Mouse (Mus musculus): Measurements from ENCODE around the gene B4galt1. TPM values are rescaled to one million over a fixed set of nuclear protein-coding genes. Genes with fewer than 3 reads are reported as not detected.
"Not testable (repeated sequence)": the region's sequence is repeated elsewhere in the genome, so short reads cannot be mapped to it uniquely, and the experiment has no call there.

The B4galt1 gene
- total RNA-seq, 4 experiments from 2014 or later: 4.2 to 7.3 (median 5.4) TPM

DNA sequence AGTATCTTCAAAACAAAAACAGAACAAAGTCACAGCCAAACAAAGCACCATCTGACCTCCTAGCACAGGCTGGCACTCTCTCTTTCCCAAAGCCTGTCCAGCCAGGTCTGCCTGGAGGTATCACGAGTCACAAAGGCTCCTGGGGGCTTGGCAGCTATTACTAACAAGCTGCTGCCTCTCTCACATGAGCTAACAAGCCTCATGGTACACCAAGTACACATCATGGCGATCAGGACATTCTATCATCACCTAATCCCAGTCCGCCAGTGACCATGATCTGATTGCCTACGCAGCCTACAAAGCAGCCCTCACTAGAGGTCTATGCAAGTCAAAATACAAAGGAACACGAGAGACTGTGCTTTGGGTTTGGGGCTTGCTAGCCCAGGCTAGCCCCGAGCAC lies 34.7 kb downstream of the B4galt1 start:
- no peak for DNase-seq (ENCODE audit: low spot score in 2 of 2)

DNA sequence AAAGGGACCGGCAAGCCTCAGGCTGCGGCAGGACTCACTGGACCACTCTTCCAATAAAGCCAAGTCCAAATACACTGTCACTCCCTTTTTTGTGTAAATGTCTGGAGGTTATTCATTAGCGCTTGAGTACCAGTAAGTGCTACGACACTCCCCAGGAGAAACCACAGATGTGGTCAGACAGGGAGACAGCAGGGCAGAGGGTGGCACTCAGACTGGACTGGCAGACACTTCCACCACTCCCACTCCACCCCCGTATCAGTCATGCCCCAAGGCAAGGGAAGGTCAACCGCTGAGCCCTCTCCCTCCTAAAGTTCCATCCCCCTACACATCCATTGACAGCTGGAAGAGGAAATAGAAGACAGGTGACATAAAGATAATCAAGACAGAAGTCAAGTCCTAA lies 35.4 kb downstream of the B4galt1 start:
- DNase-seq (ENCODE audit: low spot score in 2 of 2): no peak

DNA sequence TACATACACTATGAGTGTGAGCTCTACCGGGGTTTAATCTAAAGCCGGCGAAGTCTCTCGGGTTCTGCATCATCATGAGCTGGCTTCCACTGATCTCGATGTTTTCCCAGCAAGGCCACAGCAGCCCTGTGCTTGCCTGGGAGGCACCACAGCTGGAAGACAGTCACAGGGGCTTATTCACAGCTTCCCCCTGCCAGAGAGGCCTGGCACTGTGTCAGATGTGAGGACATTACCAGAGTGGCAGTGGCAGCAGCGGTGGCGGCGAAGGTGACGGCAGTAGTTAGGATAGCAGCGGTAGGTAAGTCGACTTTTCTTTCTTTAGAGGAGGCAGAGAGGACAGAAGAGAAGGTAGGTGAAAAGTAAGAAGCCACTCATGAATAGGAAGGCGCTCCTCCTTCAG lies 35.9 kb downstream of the B4galt1 start:
- no peak for DNase-seq (ENCODE audit: low spot score in 2 of 2)

DNA sequence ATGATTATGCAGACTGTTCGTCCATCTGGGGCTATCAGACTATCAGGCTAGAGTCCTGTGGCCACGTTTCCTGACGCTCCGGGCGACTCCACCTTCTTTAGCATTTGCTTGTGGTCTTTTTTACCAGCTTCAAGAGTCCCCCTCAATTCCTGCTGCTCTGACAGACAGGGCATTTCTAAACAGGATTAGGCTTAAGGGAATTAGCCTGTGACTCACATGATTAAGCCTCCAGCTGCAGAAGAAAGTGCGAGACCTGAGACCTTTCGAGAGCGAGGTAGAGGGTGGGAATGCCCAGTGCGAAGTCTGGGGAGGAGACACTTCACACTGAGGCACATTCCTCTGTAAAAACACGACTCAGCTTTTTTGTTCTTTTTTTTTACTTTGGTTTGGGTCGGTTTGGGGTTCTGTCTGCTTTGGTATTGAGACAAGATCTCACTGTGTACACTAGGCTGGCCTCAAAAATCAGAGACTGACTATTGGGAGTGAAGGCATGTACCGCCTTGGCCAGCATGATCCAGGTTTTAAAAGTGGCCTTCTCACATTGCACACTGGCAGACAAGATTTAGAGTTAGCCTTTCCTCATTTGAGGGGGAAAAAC lies 37.9 kb downstream of the B4galt1 start:
- DNase-seq (ENCODE audit: low spot score in 2 of 2): no peak

- DNase-seq (ENCODE audit: low spot score in 2 of 2): no peak
Measured at GRCm38 (mm10) chr4:40815120-40815519, 38.7 kb downstream of the B4galt1 start.

DNA sequence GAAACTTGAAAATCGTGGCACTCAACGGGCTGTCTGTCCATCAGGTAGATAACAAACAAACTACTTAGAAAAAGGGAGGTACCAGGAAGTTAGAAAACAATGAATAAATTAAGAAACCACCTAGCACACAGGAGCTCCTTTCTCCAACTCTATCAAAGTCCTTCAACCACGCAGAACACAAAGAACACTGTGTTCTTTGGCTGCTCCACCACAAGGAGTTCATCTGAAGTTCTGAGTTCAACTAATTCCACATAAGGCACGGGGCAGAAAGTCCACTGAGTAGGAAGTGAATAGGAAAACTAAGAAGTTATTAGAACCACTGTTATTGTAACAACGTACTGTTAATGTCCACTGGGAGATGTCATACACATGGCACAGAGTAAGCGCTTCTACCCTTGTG lies 39.4 kb downstream of the B4galt1 start:
- DNase-seq (ENCODE audit: low spot score in 2 of 2): no peak

DNA sequence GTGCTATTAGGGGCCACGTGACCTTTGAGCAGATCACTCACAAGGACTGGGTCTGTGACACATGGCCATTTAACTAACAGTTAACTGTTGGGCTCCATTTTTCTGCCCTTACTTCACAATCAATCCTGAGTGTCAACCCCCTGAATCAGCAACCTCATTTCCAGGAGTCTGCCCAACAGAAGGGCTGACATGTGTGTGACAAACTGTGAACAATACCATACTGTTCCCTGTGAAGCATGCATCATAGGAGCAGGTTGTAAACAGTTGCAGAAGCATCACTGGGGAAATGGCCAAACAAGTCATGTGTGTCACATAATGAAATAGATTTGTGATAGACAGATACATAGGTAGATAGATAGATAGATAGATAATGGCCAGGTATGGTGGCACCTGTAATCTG lies 40.9 kb downstream of the B4galt1 start:
- no peak for DNase-seq (ENCODE audit: low spot score in 2 of 2)

GRCm38 (mm10) chr4:40810481-40810880 lies 43.3 kb downstream of the B4galt1 start:
- DNase-seq (ENCODE audit: low spot score in 2 of 2): no peak

DNA sequence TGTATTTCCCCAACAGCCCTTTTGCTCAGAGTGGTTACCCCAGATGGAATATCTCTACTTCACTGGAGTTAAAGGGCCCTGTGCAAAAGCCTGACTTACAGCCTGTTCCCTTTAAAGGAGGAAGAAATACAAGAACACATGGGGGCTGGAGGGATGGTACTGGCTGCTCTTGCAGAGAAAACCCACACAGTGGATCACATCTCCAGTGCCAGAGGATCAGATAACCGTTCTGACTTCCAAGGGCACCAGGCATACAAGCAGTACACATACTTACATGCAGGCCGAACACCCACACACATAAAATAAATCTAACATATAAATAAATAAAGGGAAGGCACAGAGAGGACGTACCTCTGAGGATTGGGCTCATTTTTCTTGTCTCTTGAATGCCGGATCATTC lies 46.4 kb downstream of the B4galt1 start:
- DNase-seq (ENCODE audit: low spot score in 2 of 2): no peak

- DNase-seq (ENCODE audit: low spot score in 2 of 2): no peak
Measured at GRCm38 (mm10) chr4:40805401-40805800, 48.4 kb downstream of the B4galt1 start.

DNA sequence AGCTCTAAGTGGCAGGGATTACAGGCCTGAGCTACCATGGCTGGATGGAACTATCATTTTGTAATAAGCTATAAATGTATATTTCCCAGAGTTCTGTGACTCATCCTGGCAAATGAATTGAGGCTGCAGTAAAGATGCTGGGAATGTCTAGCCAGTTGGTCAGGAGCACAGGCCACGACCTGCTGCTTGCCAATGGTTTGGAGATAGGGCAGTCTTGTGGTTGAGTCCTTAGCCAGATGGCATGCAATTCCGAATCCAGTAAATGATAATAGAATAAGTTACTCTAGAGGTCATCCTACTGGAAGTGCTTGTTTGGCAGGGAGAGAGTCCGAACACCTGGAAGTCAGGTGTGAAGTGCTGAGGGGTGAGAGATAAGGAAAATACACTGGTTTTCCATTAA lies 51.0 kb downstream of the B4galt1 start:
- no peak for DNase-seq (ENCODE audit: low spot score in 2 of 2)

GRCm38 (mm10) chr4:40801908-40802307 lies 51.9 kb downstream of the B4galt1 start:
- DNase-seq (ENCODE audit: low spot score in 2 of 2): no peak

GRCm38 (mm10) chr4:40800873-40801272 lies 52.9 kb downstream of the B4galt1 start:
- no peak for DNase-seq (ENCODE audit: low spot score in 2 of 2)

DNA sequence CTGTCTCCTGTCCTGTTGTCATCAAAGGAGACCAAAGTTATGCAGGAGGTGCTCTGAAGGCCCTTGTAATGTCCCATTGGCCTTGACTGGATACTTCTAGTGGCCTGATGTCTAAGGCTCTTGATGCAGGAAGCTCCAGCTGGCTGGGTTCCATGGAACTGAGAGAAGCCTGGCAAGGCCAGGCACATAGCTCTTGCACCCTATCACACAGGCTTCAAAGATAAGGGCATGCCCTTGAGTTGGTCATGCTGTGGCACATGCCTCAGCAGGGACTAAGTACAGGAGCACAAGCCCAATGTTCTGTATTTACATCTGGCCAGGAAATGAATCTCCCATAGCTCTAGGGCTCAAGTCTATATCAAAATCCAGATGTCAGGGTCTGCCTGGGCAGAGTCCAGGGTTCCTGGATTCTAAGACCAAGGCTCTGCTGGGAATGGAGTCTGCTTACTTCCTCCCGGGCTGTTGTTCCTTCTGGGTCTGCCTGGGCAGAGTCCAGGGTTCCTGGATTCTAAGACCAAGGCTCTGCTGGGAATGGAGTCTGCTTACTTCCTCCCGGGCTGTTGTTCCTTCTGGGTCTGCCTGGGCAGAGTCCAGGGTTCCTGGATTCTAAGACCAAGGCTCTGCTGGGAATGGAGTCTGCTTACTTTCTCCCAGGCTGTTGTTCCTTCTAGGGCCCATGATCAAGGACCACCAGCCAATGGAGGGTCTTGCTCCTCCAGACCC lies 54.8 kb downstream of the B4galt1 start:
- DNase-seq (ENCODE audit: low spot score in 2 of 2): not testable (repeated sequence)

GRCm38 (mm10) chr4:40795761-40796160 lies 58.0 kb downstream of the B4galt1 start:
- DNase-seq (ENCODE audit: low spot score in 2 of 2): no peak

DNA sequence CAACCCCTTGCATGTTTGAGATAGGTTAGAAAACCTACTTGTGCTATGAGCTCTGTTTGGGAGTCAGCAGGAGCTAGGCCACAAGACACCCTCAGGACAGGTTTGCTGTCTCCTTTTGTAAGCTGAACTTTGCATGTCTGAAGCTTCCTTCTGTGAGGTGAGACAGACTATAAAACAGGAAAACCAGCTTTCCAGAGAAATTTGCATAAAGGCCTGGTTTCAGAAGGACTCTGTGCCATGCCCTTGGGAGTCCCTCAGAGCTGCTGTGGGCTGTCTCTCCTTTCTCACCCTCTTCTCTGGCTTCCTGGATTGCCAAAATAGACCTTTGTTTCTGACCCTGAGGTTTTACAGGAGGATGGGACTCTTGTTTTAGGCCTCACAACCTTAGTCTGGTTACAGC lies 59.5 kb downstream of the B4galt1 start:
- DNase-seq (ENCODE audit: low spot score in 2 of 2): no peak

DNA sequence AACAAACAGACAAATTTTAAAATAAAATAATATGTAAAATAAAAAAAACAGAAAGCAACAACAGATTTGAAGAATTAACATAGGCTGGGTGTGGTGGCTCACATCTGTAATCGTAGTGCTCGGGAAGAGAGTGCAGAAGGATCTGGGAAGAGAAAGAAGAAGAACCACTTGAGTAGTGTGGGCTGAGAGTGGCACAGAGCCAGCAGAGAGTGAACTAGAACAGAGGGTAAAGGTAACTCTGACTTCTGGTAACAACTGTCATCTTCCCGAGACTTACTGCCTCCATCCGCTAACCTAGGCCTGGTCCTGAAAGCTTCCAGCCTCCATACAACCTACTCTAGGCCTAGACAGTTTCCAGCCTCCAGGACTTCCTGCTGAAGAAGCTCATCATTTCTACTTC lies 62.6 kb downstream of the B4galt1 start:
- DNase-seq (ENCODE audit: low spot score in 2 of 2): no peak

- no peak for DNase-seq (ENCODE audit: low spot score in 2 of 2)
Measured at GRCm38 (mm10) chr4:40786578-40786977, 67.2 kb downstream of the B4galt1 start.

DNA sequence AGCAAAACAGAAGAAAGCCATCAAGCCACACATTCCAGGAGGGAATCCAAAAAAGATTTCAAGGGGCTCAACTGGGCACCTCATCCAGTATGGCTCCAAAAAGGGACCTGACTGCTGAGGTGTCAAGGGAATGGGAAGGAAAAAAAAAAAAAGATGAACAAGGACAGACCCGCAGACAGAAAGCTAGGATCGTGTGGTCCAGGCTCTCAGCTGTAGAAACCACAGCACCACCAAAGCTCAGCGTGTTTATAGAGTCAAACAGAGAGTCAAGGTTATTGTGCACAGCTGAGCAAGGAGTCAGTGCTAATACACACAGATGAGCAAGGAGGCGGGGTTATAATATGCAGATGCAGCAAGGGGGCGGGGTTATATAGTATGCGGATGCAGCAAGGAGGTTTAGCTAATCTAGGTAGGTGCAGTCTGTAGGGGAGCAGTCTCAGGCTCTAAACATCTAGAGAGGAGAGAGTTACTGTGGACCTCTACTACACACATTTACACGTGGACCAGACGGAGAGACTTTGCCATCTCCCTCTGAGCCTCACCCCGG lies 68.1 kb downstream of the B4galt1 start:
- no peak for DNase-seq (ENCODE audit: low spot score in 2 of 2)

GRCm38 (mm10) chr4:40784556-40785169 lies 69.1 kb downstream of the B4galt1 start:
- no peak for DNase-seq (ENCODE audit: low spot score in 2 of 2)

DNA sequence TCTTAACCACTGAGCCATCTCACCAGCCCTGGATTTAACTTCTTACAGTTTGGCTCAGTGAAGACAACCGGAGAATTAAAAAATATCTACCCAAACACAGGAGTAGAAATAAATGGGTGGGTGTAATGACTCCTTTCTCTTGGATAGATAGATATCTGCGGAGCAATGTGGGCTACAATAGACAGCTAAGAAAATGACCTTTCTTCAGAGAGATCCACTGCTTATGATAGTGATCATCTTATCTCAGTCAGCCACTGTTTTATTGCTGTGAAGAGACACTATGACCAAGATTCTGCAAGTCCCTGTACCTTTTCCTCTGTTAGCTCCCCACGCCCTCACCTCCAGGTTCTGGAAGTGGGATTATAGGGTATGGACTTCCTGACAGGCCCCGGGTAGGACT lies 70.8 kb downstream of the B4galt1 start:
- no peak for DNase-seq (ENCODE audit: low spot score in 2 of 2)

DNA sequence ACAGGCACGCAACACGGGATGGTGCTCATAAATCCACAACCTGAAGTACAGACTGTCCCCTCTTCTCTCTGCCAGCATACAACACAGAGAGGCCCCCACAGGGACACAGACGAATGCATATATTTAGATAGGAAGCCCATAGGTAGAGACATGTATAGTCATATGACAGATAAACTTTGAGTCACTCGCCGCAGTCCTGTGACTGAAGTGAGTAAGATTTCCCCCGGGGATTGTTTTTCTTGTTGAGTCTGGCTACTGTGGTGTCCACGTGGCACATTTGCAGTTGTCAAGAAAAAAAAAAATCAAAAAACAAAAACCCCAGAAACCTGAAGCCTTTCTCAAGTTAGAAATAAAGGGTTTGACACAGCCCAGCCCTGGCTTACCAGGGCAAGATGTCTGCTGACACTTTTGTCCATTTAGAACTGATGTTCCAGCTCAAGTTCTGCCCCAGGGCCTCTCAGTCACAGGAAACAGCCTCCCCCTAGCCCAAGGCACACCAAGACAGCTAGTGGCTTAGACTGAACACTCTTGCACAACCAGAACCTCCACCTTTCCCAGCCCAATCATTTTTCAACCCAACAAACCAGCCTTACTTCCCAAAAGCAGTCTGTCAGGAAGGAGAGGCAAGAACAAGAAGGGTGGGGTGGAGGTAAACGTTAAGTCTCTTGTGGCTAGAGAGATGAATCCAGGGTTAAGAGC lies 71.9 kb downstream of the B4galt1 start:
- DNase-seq (ENCODE audit: low spot score in 2 of 2): no peak

Measured in left cerebral cortex, adult 8-10 months (tissue).